Mouse (Mus musculus): ENCODE results near the gene Nlrx1. TPM values are rescaled to one million over a fixed set of nuclear protein-coding genes. Genes with fewer than 3 reads are reported as not detected.

Nlrx1 gene
- total RNA-seq, 1 experiment from 2014 or later: 2.1 TPM

DNA sequence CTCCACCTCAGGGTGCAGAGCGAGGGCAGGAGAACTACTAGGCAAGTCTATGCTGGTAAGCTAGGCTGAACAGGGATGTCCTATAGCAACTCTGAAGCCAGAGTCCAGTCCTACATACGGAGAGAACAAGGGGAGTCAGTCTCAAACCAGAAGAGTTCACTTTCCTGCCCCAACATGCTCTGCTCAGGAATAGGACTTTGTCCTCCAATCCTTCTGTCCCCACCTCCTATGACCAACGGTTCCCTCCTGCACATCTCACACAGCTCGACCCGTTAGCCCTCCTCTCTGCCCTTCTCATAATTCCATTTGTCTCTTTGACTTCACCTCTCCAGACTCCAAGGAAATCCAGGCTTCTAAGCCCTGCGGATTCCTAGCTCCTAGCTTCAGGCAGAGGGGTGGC is 20.5 kb downstream of the Nlrx1 start:
- no peak for ATAC-seq (replicated peaks in 1 of 2; ENCODE audit: insufficient read depth in 1 of 2, low FRiP score in 2 of 2, low TSS enrichment in 1 of 2, low read depth in 1 of 2, poor library complexity in 2 of 2, severe bottlenecking in 2 of 2)

DNA sequence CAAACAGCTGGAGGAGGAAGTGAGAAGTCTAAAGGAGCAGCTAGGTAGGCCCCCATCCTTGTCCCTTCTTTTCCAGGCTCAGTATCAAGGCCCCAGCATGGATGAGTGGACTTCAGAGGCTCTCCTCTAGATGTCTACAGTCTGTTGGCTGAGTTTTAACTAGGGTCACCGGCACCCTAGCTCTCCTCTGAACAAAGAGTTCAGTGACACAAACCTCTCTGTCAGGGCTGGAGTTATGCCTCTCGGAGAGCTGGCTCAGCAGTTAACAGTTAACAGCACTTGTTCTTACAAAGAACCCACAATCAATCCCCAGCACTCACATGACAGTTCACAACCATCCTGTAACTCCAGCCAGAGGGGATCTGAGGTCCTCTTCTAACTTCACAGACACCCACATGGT is 24.8 kb downstream of the Nlrx1 start:
- ATAC-seq (replicated peaks in 1 of 2; ENCODE audit: insufficient read depth in 1 of 2, low FRiP score in 2 of 2, low TSS enrichment in 1 of 2, low read depth in 1 of 2, poor library complexity in 2 of 2, severe bottlenecking in 2 of 2): no peak

DNA sequence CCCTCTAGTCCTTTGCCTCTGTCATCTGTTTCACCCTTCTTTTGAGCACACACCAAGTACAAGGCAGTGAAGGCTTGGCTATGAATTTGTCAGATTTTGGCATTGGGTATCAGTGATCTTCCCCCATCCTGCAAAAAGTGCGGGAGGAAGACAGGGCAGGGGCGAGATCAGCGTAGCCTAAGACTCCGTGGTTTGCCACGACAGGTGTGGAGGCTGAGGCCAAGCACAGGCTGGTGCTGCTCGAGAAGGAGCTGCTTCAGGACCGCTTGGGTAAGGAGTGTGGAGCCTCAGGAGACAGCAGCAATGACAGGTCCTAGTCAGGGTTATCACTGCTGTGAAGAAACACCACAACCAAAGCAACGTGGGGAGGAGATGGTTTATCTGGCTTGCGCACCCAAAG is 27.0 kb downstream of the Nlrx1 start:
- no peak for ATAC-seq (replicated peaks in 1 of 2; ENCODE audit: insufficient read depth in 1 of 2, low FRiP score in 2 of 2, low TSS enrichment in 1 of 2, low read depth in 1 of 2, poor library complexity in 2 of 2, severe bottlenecking in 2 of 2)

DNA sequence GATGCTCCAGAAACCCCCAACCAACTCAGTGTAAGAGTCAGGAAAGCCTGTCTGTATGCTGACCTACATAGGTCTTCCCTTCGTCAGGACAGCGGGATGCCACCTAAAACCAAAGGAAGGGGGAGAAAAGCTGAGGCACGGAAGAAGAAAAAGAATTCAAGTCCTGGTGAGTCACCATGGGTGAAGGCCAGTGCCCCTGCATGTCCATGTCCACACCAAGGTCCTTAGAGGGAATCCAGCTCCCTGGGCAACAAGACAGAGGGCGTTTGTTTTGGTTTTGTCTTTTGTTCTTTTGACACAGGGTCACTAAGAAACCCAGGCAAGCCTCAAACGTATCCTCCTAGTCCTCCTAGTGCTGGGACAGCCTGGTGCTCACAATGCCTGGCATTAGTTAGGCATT is 27.5 kb downstream of the Nlrx1 start:
- ATAC-seq (replicated peaks in 1 of 2; ENCODE audit: insufficient read depth in 1 of 2, low FRiP score in 2 of 2, low TSS enrichment in 1 of 2, low read depth in 1 of 2, poor library complexity in 2 of 2, severe bottlenecking in 2 of 2): no peak

DNA sequence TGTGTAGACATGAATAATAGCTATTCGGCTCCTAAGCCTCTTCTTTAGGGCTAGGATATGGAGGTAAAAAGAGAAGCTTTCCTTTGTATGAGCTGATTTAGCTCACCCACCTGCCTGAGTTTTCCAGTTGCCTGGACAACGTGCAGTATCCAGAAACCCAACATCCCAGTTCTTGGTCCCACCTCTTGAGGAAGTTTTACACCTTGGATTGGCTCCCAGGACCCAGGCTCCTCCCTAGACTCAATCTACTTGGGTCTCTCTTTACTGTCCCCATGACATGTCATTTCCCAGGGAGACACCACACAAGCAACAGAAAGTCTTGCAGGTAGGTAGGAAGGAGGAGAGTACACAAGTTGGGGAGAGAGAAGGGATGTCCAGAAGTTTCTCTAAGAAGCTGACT is 28.0 kb downstream of the Nlrx1 start, which contains the start of gene Ccdc153:
TSS of gene Ccdc153 (plus strand) at position 278 of the 400 bp plus-strand sequence.
- ATAC-seq (replicated peaks in 1 of 2; ENCODE audit: insufficient read depth in 1 of 2, low FRiP score in 2 of 2, low TSS enrichment in 1 of 2, low read depth in 1 of 2, poor library complexity in 2 of 2, severe bottlenecking in 2 of 2): no peak

DNA sequence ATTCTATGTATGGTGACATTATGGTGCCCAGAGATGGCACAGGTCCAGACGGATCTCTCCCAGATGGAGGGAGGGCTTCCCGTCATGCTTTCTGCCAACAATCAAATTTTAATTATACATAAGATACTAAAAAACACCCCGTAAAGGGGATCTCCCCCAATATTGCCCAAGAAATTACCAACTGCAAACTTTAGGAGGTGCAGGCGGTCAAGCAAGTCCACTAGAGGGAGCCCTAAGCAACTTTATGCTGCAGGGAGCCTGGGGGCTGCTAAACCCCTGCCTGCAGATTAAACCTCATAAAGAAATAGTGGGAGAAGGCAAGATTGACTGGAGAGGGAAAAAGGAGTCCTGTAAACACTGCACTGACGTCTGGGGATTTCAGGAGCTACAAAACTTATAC is 29.0 kb downstream of the Nlrx1 start:
- ATAC-seq (replicated peaks in 1 of 2; ENCODE audit: insufficient read depth in 1 of 2, low FRiP score in 2 of 2, low TSS enrichment in 1 of 2, low read depth in 1 of 2, poor library complexity in 2 of 2, severe bottlenecking in 2 of 2): peak; percentile 40 to 63; a peak in 2 of 4 replicates

DNA sequence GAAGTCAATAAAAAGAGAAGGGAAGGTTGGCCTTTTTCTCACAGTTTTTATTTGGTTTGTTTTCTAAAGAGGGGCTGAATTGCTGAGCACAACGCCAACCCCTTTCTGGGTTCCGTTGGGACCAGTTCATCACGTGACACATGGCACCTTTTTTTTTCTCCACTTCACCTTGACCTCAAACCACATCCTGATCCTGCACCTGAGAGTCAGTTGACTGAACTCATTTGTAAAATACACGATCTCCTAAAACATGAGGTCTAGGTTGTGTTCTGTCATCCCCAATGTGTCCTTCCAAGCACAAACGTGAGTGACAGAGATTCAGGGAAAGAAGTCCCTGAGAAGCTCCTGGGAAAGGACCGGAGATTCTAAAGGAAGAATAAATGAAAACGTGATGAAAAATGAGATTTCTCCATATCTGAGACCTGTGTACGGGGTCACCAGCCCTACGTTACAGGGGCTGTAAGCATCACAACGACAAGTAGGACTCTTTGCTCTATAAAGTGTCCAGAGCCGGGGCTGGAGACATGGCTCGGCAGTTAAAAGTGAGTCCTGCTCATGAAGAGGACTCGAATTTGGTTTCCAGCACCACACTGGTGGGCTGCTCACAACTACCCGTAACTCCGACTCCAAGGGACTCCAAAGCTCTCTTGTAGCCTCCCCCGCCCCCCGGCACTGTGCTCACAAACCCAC is 29.8 kb downstream of the Nlrx1 start:
- no peak for ATAC-seq (replicated peaks in 1 of 2; ENCODE audit: insufficient read depth in 1 of 2, low FRiP score in 2 of 2, low TSS enrichment in 1 of 2, low read depth in 1 of 2, poor library complexity in 2 of 2, severe bottlenecking in 2 of 2)

DNA sequence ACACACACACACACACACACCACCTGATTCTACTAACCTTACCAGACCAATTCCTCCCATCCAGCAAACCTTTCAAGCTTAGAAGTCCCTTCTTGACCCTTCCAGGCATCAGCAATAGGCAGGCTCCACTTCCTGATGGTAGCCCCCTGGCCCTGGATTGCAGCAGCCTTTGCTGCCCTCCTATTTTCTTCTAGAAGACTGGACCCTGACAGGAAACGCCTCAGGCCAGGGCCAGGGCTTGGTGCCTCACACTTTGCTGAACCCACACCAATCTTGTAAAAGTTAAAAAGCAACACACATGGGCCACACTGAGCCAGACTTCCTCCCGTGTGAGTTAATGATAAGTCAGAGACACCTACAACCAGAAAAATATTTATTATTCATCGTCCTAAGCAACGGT is 31.3 kb downstream of the Nlrx1 start:
- ATAC-seq (replicated peaks in 1 of 2; ENCODE audit: insufficient read depth in 1 of 2, low FRiP score in 2 of 2, low TSS enrichment in 1 of 2, low read depth in 1 of 2, poor library complexity in 2 of 2, severe bottlenecking in 2 of 2): no peak

DNA sequence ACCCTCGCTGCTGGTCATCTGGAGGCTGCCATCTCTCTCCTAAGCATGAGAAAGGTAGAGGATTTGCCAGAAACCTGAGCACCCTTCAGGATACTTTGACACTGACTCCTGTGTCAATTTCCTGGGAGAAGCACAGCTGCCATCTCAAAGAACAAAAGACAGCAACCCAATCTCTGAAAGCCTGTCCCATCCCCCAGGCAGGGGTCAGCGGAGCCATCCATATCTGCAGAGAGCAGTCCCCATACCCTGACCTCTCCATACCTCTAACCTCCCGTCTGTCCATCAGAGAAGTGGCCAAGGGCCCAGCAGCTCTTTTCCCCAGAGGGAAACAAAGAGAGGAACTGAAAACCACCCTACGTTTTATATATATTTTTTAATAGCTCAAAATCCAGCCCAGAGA is 31.8 kb downstream of the Nlrx1 start:
- no peak for ATAC-seq (replicated peaks in 1 of 2; ENCODE audit: insufficient read depth in 1 of 2, low FRiP score in 2 of 2, low TSS enrichment in 1 of 2, low read depth in 1 of 2, poor library complexity in 2 of 2, severe bottlenecking in 2 of 2)

DNA sequence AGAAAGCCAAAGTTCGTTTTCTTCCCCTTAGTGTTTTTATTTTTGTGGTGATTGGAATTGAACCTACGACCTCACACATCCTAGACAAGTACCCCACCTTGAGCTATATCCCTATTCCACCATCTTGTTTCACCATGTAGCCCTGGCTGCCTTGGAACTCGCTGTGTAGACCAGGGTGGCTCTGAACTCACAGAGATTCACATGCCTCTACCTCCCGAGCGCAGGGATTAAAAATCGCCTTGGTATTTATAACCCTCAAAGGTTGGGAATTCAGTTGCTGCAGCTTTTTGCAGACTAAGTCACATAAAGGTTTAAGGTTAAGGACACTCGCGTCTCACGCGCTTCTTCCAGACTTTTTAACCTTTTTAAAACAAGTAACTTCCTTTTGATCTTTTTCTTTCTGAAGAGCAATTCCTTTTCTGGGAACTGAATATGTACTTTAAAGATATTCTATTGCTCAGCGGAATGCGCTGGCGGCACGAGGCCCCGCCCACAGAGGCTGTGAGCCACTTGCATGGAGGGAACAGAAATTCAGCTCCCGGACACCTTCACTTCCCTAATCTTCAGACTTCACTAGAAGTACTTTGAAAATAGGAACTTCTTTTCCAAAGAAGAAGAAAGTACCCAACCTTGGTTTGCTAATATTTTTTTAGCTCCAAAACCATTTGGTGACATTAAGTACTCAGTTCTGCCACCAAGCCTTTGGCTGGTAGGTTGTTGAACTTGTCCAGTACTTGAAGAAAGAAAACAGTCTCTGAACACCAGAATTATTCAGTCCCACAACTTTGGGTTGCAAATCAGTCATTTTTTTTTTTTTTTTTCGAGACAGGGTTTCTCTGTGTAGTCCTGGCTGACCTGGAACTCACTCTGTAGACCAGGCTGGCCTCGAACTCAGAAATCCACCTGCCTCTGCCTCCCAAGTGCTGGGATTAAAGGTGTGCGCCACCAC is 33.6 kb downstream of the Nlrx1 start:
- peak; percentile 43 to 61; a peak in 3 of 4 replicates for ATAC-seq (replicated peaks in 1 of 2; ENCODE audit: insufficient read depth in 1 of 2, low FRiP score in 2 of 2, low TSS enrichment in 1 of 2, low read depth in 1 of 2, poor library complexity in 2 of 2, severe bottlenecking in 2 of 2)

DNA sequence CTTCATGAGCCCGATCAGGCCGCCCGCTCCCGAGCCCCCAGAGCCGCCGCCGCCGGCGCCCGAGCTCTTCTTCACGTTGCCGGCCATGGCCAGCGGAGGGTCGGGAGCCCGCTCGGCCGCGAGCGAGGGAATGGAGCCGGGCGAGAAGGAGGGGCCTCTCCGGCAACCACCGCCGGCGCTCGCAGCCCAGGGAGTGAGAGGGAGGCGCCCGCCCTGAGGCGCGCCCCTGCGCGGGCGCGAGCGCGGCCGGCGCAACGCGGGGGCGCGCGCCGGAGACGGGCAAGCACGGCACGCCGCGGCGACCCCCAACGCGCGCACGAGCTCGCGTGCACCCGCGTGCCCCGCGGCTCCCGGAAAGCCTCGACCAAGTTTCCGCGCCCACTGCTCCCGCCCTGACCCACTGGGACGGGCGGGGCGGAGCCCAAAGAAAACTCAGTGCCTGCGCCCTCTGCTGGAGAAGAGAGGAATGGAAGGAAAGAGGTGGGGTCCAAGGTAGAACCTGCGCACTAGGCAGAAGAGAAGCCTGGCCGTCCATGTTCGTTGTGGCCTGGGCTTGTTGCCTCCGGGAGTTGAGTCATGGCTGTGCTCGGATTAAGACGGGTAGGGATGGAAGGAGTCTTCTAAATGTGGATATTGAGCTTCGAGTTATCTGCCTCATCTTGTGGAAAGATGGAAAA is 34.5 kb downstream of the Nlrx1 start, which contains the start of gene Cbl:
TSS of gene Cbl (minus strand) at position 248 of the 677 bp plus-strand sequence.
- peak; percentile 75 to 91 for ATAC-seq (replicated peaks in 1 of 2; ENCODE audit: insufficient read depth in 1 of 2, low FRiP score in 2 of 2, low TSS enrichment in 1 of 2, low read depth in 1 of 2, poor library complexity in 2 of 2, severe bottlenecking in 2 of 2)

DNA sequence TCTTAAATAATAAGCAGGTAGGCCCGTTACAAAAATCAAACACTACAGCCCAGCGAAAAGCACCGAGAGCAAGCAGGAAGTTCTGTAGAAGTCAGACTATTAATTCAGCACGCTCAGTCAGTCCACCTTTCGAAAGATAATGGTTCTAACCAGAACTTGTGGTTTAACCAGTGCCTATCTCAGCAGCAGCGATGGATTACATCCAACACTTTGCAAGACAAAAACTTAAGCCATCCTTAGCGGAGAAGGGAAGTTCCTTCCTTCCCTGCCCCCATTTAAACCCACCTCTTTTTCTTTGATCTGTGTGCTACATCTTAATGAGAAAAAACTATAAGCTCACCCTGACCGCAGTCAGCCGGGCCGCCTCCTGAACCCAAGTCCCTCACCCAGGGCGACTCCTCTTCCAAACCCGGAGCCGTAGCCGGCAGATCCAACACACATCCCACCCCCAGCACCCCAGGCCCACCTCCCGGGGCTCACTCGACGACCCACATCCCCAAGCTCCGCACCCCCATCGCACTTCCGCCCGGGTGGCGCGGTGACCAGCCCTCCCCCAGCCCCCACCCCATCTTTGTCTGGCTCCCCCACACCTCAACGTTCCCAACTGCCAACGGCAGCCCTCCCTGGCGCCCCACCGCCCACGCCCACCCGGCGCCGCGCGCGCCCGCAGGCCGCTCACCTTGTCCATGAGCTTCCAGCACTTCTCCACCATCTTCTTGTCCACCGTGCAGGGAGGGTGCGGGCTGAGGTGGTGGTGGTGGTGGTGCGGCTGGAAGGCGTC is 35.2 kb downstream of the Nlrx1 start:
- no peak; a peak in 1 of 4 replicates for ATAC-seq (replicated peaks in 1 of 2; ENCODE audit: insufficient read depth in 1 of 2, low FRiP score in 2 of 2, low TSS enrichment in 1 of 2, low read depth in 1 of 2, poor library complexity in 2 of 2, severe bottlenecking in 2 of 2)

DNA sequence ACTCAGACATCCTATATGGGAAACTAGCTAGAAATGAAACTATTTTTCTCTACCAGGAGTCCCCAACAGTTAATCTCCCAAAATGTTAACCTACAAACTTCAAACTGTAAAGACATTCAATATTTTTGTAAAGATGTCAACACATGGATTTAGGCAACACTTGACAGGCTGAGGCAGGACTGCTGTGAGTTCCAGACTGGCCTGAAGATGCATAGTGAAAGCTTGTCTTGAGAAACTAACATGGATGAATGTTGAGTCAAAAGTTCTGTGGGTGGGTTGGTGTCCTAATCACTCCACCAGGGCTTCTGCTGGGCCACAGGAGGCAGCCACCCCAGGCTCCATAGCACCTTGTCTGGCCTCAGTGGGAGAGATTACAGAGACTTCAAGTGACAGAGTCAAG is 36.8 kb downstream of the Nlrx1 start:
- ATAC-seq (replicated peaks in 1 of 2; ENCODE audit: insufficient read depth in 1 of 2, low FRiP score in 2 of 2, low TSS enrichment in 1 of 2, low read depth in 1 of 2, poor library complexity in 2 of 2, severe bottlenecking in 2 of 2): no peak

DNA sequence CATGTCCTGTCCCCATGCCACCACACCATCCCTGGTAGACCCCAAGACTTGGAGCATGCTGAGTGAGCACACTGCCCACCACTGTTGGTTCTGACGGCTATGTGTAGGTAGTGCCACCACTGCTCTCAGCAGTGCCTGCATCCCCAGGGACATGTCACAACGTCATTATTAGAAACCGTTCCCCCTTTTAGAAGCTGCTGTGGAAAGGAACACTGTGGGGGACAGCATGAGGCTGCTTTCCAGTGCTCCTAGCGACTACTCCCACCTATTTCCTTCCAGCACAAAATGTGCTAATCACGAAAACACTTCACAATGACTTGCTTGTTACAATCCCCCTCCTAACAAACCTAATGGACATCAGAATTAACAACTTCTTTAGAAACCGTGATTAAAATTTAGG is 42.4 kb downstream of the Nlrx1 start:
- ATAC-seq (replicated peaks in 1 of 2; ENCODE audit: insufficient read depth in 1 of 2, low FRiP score in 2 of 2, low TSS enrichment in 1 of 2, low read depth in 1 of 2, poor library complexity in 2 of 2, severe bottlenecking in 2 of 2): no peak

DNA sequence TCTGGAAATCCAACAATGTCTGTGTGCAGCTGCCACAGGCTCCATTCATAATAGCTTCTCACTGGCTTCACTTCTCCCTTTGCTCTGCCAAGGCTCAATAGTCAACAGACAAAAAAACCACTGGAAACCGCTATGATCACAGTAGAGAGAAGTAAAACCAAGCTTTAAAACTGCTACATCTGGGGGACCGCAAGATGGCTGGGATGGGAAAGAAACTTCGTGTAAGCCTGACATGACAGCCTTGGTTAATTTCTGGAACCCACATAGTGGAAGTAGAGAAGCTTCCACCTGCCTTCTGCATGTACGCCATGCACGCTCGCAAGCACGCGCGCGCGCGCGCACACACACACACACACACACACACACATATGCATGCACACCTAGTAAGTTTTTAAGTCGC is 54.9 kb downstream of the Nlrx1 start:
- peak; percentile 49 to 77 for ATAC-seq (replicated peaks in 1 of 2; ENCODE audit: insufficient read depth in 1 of 2, low FRiP score in 2 of 2, low TSS enrichment in 1 of 2, low read depth in 1 of 2, poor library complexity in 2 of 2, severe bottlenecking in 2 of 2)

DNA sequence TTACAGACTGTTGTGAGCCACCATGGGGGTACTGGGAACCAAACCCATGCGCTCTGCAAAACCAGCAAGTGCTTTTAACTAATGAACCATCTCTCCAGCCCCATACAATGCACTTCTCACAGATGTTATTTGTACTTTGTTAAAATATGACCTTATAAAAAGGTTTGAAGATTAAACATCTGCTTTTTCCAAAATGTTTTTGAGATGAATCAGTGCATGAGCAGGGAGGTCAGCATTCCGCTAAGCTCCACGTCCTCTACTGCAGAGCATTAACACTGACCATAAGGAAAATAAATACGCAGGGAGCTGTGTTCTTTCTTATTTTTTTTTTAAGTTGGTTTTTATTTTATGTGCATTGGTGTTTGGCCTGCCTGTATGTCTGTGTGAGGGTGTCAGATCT is 56.0 kb downstream of the Nlrx1 start:
- no peak for ATAC-seq (replicated peaks in 1 of 2; ENCODE audit: insufficient read depth in 1 of 2, low FRiP score in 2 of 2, low TSS enrichment in 1 of 2, low read depth in 1 of 2, poor library complexity in 2 of 2, severe bottlenecking in 2 of 2)

DNA sequence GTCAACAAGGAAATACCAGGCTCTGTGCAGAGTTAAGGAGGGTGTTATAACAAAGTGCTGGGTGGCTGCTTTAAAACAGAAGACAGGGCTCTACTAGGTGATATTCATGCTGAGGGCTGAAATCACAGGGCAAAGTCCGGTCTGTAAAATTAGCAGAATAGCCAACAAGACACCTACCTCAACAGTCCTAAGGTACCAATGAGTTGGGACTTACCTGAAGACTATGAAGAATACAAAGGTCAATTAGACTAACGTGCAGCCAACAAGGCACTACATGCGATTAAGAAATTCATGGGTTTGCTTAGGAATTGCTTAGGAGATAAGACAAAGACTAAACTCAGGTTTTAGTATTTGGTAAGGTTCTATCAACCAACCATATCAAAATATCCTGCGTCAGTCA is 59.0 kb downstream of the Nlrx1 start:
- ATAC-seq (replicated peaks in 1 of 2; ENCODE audit: insufficient read depth in 1 of 2, low FRiP score in 2 of 2, low TSS enrichment in 1 of 2, low read depth in 1 of 2, poor library complexity in 2 of 2, severe bottlenecking in 2 of 2): no peak

Data from hematopoietic stem cell, adult 5-6 weeks (primary cell).